Mouse (Mus musculus) MEL (cell line): ENCODE data around the gene Ppm1m.

Experiments
- CHD2 ChIP-seq: IDR thresholded peaks from 2 replicates; pipeline ENCODE4 v1.6.1; 2011; ENCODE audit warnings: low read length, improper control_type of control experiment
- CTCF ChIP-seq, 3 experiments: IDR thresholded peaks in 2 of 3; conservative IDR thresholded peaks in 1 of 3; 2 replicates each; pipeline ENCODE4 v1.5.1; 2011 to 2012; ENCODE audit warnings: low read length in 3 of 3, low read depth in 2 of 3, mild to moderate bottlenecking in 2 of 3, improper control_type of control experiment in 1 of 3, inconsistent platforms in 1 of 3, mixed read lengths in 1 of 3, moderate library complexity in 1 of 3; ENCODE audit not compliant: control insufficient read depth in 1 of 3, insufficient read depth in 1 of 3, poor library complexity in 1 of 3, severe bottlenecking in 1 of 3
- E2F4 ChIP-seq: IDR thresholded peaks from 2 replicates; pipeline ENCODE4 v1.6.1; 2011; ENCODE audit warnings: low read depth, low read length, improper control_type of control experiment, borderline replicate concordance
- EP300 ChIP-seq, 2 experiments: IDR thresholded peaks; 2 replicates each; pipeline ENCODE4 v1.6.1; 2011; ENCODE audit warnings: improper control_type of control experiment in 2 of 2, low read length in 2 of 2, low read depth in 1 of 2, mild to moderate bottlenecking in 1 of 2
- MAFK ChIP-seq: IDR thresholded peaks from 2 replicates; pipeline ENCODE4 v1.6.1; 2011; ENCODE audit warnings: low read depth, mild to moderate bottlenecking, low read length, improper control_type of control experiment, borderline replicate concordance
- MYC ChIP-seq: IDR thresholded peaks from 2 replicates; pipeline ENCODE4 v1.6.1; 2011; ENCODE audit warnings: low read depth, mild to moderate bottlenecking, low read length, improper control_type of control experiment, moderate library complexity
- POLR2A ChIP-seq, 2 experiments: IDR thresholded peaks; 2 replicates each; pipeline ENCODE4 v1.6.1; 2011 to 2012; ENCODE audit warnings: low read length in 2 of 2, mild to moderate bottlenecking in 2 of 2, control low read depth in 1 of 2, improper control_type of control experiment in 1 of 2, low read depth in 1 of 2, moderate library complexity in 1 of 2; ENCODE audit not compliant: control insufficient read depth in 1 of 2, insufficient read depth in 1 of 2, poor library complexity in 1 of 2
- SIN3A ChIP-seq: IDR thresholded peaks from 2 replicates; pipeline ENCODE4 v1.6.1; 2012; ENCODE audit warnings: low read length, improper control_type of control experiment, inconsistent platforms
- TAL1 ChIP-seq: IDR thresholded peaks from 2 replicates; pipeline ENCODE4 v1.6.1; 2012; ENCODE audit warnings: mild to moderate bottlenecking, inconsistent platforms, low read length, moderate library complexity, mixed read lengths
- TCF12 ChIP-seq: IDR thresholded peaks from 2 replicates; pipeline ENCODE4 v1.6.1; 2014; ENCODE audit warnings: low read depth, mild to moderate bottlenecking, inconsistent platforms, low read length, improper control_type of control experiment, moderate library complexity
- ZC3H11A ChIP-seq: IDR thresholded peaks from 2 replicates; pipeline ENCODE4 v1.6.1; 2012; ENCODE audit warnings: low read depth, mild to moderate bottlenecking, inconsistent platforms, low read length, improper control_type of control experiment
- ZNF384 ChIP-seq: IDR thresholded peaks from 2 replicates; pipeline ENCODE4 v1.6.1; 2012; ENCODE audit warnings: low read depth, mild to moderate bottlenecking, inconsistent platforms, low read length, improper control_type of control experiment

- no peak for TF ChIP-seq ZNF384
- no peak for TF ChIP-seq ZC3H11A
- no peak for TF ChIP-seq TAL1
- no peak for TF ChIP-seq E2F4
- no peak for TF ChIP-seq CHD2
- TF ChIP-seq MAFK: no peak
- no peak for TF ChIP-seq TCF12
- 0 out of 2 replicates have a peak, but pooled peaks have one; percentile 39 for TF ChIP-seq SIN3A
- peak; percentile 39; the same call in 1 of the 2 replicates for TF ChIP-seq MYC
- TF ChIP-seq CTCF (IDR thresholded peaks at IDR 0.05 in 2 of 3, conservative IDR thresholded peaks at IDR 0.05 in 1 of 3; ENCODE audit: control insufficient read depth in 1 of 3, insufficient read depth in 1 of 3, low read depth in 2 of 3, low read length in 3 of 3, poor library complexity in 1 of 3, severe bottlenecking in 1 of 3): no peak
- TF ChIP-seq POLR2A (IDR thresholded peaks at IDR 0.05; ENCODE audit: control insufficient read depth in 1 of 2, insufficient read depth in 1 of 2, low read depth in 1 of 2, low read length in 2 of 2, poor library complexity in 1 of 2): no peak
- TF ChIP-seq EP300 (IDR thresholded peaks at IDR 0.05; ENCODE audit: low read depth in 1 of 2, low read length in 2 of 2): no peak
Measured at GRCm38 (mm10) chr9:106173363-106173762, 26.2 kb downstream of the Ppm1m start.
